In the genomic region with DNA sequence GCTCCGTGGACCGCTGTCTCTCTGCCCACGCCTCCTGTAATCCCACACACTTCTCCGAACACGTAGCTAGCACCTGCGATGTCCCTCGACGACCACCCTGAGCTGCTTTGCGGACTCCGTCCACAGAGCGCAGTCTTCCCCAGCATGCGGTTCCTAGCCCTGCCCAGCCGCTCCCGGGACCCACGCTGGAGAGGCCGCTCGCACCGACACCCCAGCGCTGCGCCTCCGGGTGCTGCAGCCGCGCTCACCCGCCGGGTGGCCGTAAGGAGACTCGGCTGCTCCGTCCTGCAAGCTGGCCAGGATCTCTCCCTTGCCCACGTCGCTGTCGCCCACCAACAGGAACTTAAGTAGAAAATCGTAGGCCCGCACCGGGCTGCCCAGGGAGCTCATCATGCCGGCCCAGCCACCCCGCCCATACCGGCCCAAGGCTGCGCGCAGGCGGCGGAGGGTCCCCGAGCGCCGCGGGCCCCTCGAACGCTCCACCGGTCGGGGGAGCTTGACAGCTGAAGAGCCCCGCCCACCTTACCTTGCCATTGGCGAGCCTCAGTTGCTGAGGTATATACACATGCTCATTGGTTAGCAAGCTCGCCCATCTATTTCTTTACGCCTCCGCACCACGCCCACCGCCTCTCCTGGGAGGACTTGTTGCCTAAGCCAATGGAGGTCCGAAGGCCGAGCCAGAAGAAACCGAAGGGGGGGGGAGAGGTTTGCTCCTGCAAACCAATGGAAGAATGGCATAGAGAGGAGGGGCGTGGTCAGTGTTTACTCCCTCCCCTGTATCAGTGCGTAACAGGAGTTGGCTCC, we compare ENCODE assay signal across 9 mouse cellular contexts. TPM values are rescaled to one million over a fixed set of nuclear protein-coding genes. Genes with fewer than 3 reads are reported as not detected.
A peak's percentile ranks its signal among the peaks of the same experiment; 100 is the strongest.
DNase-seq lines count a peak whose midpoint lies in the region; ATAC-seq and TF ChIP-seq lines count a peak whose summit lies in the region.
"Had no signal": no experiment of that assay in that cellular context is flagged by ENCODE, and none has a peak within 500 bp of the region (broad histone marks: within the 10 kb centered on the region; RNA-seq: fewer than 3 reads in every experiment).

Gene Rab40b, minus strand, starts transcription at position 502 of the 804 bp plus-strand sequence.

- peaks cover 13% of the 10 kb centered on the region for H3K4me1 ChIP-seq in heart, embryonic 13.5 days
- H3K4me1 ChIP-seq in liver, embryonic 11.5 days (replicated peaks; ENCODE audit: control insufficient read depth, insufficient read depth, low read length): no peaks in the 10 kb centered on the region; the same call in 1 of the 2 replicates
- no peaks in the 10 kb centered on the region for H3K4me1 ChIP-seq in neural tube, embryonic 11.5 days (ENCODE audit: control insufficient read depth, insufficient read depth, low read length)
- H3K4me1 ChIP-seq in stomach, embryonic 16.5 days (ENCODE audit: control insufficient read depth, insufficient read depth, low read length): no peaks in the 10 kb centered on the region

- H3K27ac ChIP-seq in heart, embryonic 13.5 days (replicated peaks): 0 out of 2 replicates have a peak within 1 kb of the TSS, but pooled peaks have one; percentile 46
- no peak within 1 kb of the TSS for H3K27ac ChIP-seq in liver, embryonic 11.5 days (ENCODE audit: low read depth, low read length)
- H3K27ac ChIP-seq in neural tube, embryonic 11.5 days (ENCODE audit: low read depth, low read length): no peak within 1 kb of the TSS
- peak within 1 kb of the TSS; percentile 42; the same call in 1 of the 2 replicates for H3K27ac ChIP-seq in stomach, embryonic 16.5 days (ENCODE audit: low read length)

- under 1% methylated on average over 61 of the region's 61 CpGs for WGBS in heart, embryonic 13.5 days
- 2% methylated on average over 61 of the region's 61 CpGs for WGBS in liver, embryonic 11.5 days
- WGBS in neural tube, embryonic 11.5 days: 1% methylated on average over 61 of the region's 61 CpGs
- WGBS in stomach, embryonic 16.5 days: under 1% methylated on average over 61 of the region's 61 CpGs

- H3ac ChIP-seq in C2C12 (ENCODE audit: control insufficient read depth, insufficient read length, low read depth): peak within 1 kb of the TSS; percentile 73

- ATAC-seq in heart, embryonic 13.5 days (ENCODE audit: extremely low read depth, insufficient number of reproducible peaks, low FRiP score, low TSS enrichment): peak; percentile 95
- ATAC-seq in liver, embryonic 11.5 days (replicated peaks; ENCODE audit: low FRiP score): peak; percentile 99
- peak; percentile 98 for ATAC-seq in neural tube, embryonic 11.5 days (ENCODE audit: insufficient read depth, low FRiP score, low TSS enrichment)
- ATAC-seq in stomach, embryonic 16.5 days (ENCODE audit: insufficient read depth, low FRiP score): peak; percentile 100

- peak; percentile 86 for DNase-seq in c-Kit-positive CD71-negative TER-119-negative erythroid progenitor cells, embryonic 14.5 days (ENCODE audit: low read depth)
- DNase-seq in fibroblast of lung, adult 2 months (ENCODE audit: low read depth): peak; percentile 98
- DNase-seq in kidney, postnatal 10 days: peak; percentile 97
- peak; percentile 88 for DNase-seq in liver, embryonic 11.5 days (ENCODE audit: low spot score)
- peak; percentile 93 for DNase-seq in neural tube, embryonic 11.5 days (ENCODE audit: low spot score)

- no peaks in the 10 kb centered on the region for H3K79me2 ChIP-seq in C2C12 (ENCODE audit: control insufficient read depth, insufficient read depth)

- no peak for TF ChIP-seq CTCF in C2C12 (IDR thresholded peaks at IDR 0.05; ENCODE audit: control insufficient read depth, insufficient read depth, insufficient read length)

- H3K27me3 ChIP-seq in C2C12 (ENCODE audit: control insufficient read depth, insufficient read depth, insufficient read length): no peaks in the 10 kb centered on the region
- peaks cover 8% of the 10 kb centered on the region for H3K27me3 ChIP-seq in heart, embryonic 13.5 days (replicated peaks)
- H3K27me3 ChIP-seq in liver, embryonic 11.5 days (replicated peaks; ENCODE audit: control insufficient read depth, insufficient read depth, low read length): peaks cover 7% of the 10 kb centered on the region
- 0 out of 2 replicates have a peak, but pooled peaks cover 4% of the 10 kb centered on the region for H3K27me3 ChIP-seq in neural tube, embryonic 11.5 days (ENCODE audit: control insufficient read depth, insufficient read depth, low read length)
- H3K27me3 ChIP-seq in stomach, embryonic 16.5 days (ENCODE audit: control insufficient read depth, insufficient read depth, low read length): no peaks in the 10 kb centered on the region

- peak within 1 kb of the TSS; percentile 85 for H3K9ac ChIP-seq in heart, embryonic 13.5 days
- peak within 1 kb of the TSS; percentile 47 for H3K9ac ChIP-seq in liver, embryonic 11.5 days (ENCODE audit: low read depth, low read length)
- H3K9ac ChIP-seq in neural tube, embryonic 11.5 days (ENCODE audit: low read length): peak within 1 kb of the TSS; percentile 49
- H3K9ac ChIP-seq in stomach, embryonic 16.5 days (ENCODE audit: low read length): peak within 1 kb of the TSS; percentile 84

- peak within 1 kb of the TSS; percentile 25 for H3K4me3 ChIP-seq in C2C12 (ENCODE audit: insufficient read depth, poor library complexity, severe bottlenecking)
- peak within 1 kb of the TSS; percentile 74 for H3K4me3 ChIP-seq in heart, embryonic 13.5 days
- peak within 1 kb of the TSS; percentile 63 for H3K4me3 ChIP-seq in liver, embryonic 11.5 days (ENCODE audit: low read depth, low read length)
- H3K4me3 ChIP-seq in neural tube, embryonic 11.5 days (ENCODE audit: low read depth, low read length): peak within 1 kb of the TSS; percentile 55
- H3K4me3 ChIP-seq in stomach, embryonic 16.5 days (replicated peaks; ENCODE audit: low read length): peak within 1 kb of the TSS; percentile 78

- H3K79me3 ChIP-seq in C2C12 (ENCODE audit: low read depth): no peaks in the 10 kb centered on the region

- no peaks in the 10 kb centered on the region for H3K36me3 ChIP-seq in C2C12 (ENCODE audit: control insufficient read depth, insufficient read depth)
- no peaks in the 10 kb centered on the region for H3K36me3 ChIP-seq in heart, embryonic 13.5 days
- no peaks in the 10 kb centered on the region for H3K36me3 ChIP-seq in liver, embryonic 11.5 days (ENCODE audit: control insufficient read depth, insufficient read depth, low read length)
- no peaks in the 10 kb centered on the region for H3K36me3 ChIP-seq in neural tube, embryonic 11.5 days (ENCODE audit: control insufficient read depth, insufficient read depth, low read length)
- no peaks in the 10 kb centered on the region for H3K36me3 ChIP-seq in stomach, embryonic 16.5 days (ENCODE audit: control insufficient read depth, insufficient read depth, low read length)
- H3K36me3 ChIP-seq: G1E had no signal

- H3K4me2 ChIP-seq in heart, embryonic 13.5 days: peak within 1 kb of the TSS; percentile 94
- H3K4me2 ChIP-seq in liver, embryonic 11.5 days: peak within 1 kb of the TSS; percentile 94
- H3K4me2 ChIP-seq in neural tube, embryonic 11.5 days (ENCODE audit: low read depth): peak within 1 kb of the TSS; percentile 93
- peak within 1 kb of the TSS; percentile 89 for H3K4me2 ChIP-seq in stomach, embryonic 16.5 days (ENCODE audit: low read depth, low read length)

- no peaks in the 10 kb centered on the region for H3K9me3 ChIP-seq in heart, embryonic 13.5 days
- no peaks in the 10 kb centered on the region for H3K9me3 ChIP-seq in liver, embryonic 11.5 days (ENCODE audit: control insufficient read depth, low read length)
- no peaks in the 10 kb centered on the region for H3K9me3 ChIP-seq in neural tube, embryonic 11.5 days (ENCODE audit: control insufficient read depth, low read length)
- H3K9me3 ChIP-seq in stomach, embryonic 16.5 days (replicated peaks; ENCODE audit: control insufficient read depth, low read length): no peaks in the 10 kb centered on the region
- H3K9me3 ChIP-seq: G1E had no signal

TF ChIP-seq in C2C12, 6 proteins besides CTCF, POLR2A, EP300 and RAD21:
- TF ChIP-seq USF1 (IDR thresholded peaks at IDR 0.05; ENCODE audit: low read depth) (no peak), FOSL1 (IDR thresholded peaks at IDR 0.05; ENCODE audit: insufficient read depth, low read length, poor library complexity, severe bottlenecking) (no peak), MAX (IDR thresholded peaks at IDR 0.05) (no peak), CEBPB (IDR thresholded peaks at IDR 0.05; ENCODE audit: low read depth) (no peak)
TF ChIP-seq in C2C12: peak in this region for 0.

RNA-seq across cellular contexts. Expression of gene Rab40b, which starts in this region (rescaled TPM):
- 0.41 TPM for polyA plus RNA-seq in C2C12 (2012; fragmentation: generic; extraction: Trizol)
- polyA plus RNA-seq in heart, embryonic 13.5 days (2015; fragmentation: Nextera tagmentation; extraction: Ambion mirVana): 4.6 and 5.0 TPM in 2 replicates
- polyA plus RNA-seq in liver, embryonic 11.5 days (2014; fragmentation: Nextera tagmentation; extraction: Ambion mirVana): 0.94 and 1.2 TPM in 2 replicates
- 4.2 and 4.7 TPM in 2 replicates for polyA plus RNA-seq in neural tube, embryonic 11.5 days (2014; fragmentation: Nextera tagmentation; extraction: Ambion mirVana)
- 6.5 and 14.2 TPM in 2 replicates for polyA plus RNA-seq in stomach, embryonic 16.5 days (2015; fragmentation: Nextera tagmentation; extraction: Ambion mirVana)
- polyA plus RNA-seq: G1E had no signal

Comparison
In these comparisons a context has a peak if more than half of its experiments do, and no peak if none do; other contexts are left out.
1. H3K4me3 ChIP-seq: peak in every context shown above with its lines; median percentile 78 in stomach, embryonic 16.5 days; 74 in heart, embryonic 13.5 days; 63 in liver, embryonic 11.5 days; 55 in neural tube, embryonic 11.5 days; 25 in C2C12.
2. H3K27ac ChIP-seq: peak in heart, embryonic 13.5 days (single experiment) and stomach, embryonic 16.5 days (single experiment); none in liver, embryonic 11.5 days (single experiment) and neural tube, embryonic 11.5 days (single experiment).
3. Peak in every context shown above with its lines, with median percentiles within 50 percentile points of each other: DNase-seq, ATAC-seq, H3K4me2 ChIP-seq and H3K9ac ChIP-seq.